Mouse (Mus musculus): ENCODE data around the gene Fbxw4.

DNA sequence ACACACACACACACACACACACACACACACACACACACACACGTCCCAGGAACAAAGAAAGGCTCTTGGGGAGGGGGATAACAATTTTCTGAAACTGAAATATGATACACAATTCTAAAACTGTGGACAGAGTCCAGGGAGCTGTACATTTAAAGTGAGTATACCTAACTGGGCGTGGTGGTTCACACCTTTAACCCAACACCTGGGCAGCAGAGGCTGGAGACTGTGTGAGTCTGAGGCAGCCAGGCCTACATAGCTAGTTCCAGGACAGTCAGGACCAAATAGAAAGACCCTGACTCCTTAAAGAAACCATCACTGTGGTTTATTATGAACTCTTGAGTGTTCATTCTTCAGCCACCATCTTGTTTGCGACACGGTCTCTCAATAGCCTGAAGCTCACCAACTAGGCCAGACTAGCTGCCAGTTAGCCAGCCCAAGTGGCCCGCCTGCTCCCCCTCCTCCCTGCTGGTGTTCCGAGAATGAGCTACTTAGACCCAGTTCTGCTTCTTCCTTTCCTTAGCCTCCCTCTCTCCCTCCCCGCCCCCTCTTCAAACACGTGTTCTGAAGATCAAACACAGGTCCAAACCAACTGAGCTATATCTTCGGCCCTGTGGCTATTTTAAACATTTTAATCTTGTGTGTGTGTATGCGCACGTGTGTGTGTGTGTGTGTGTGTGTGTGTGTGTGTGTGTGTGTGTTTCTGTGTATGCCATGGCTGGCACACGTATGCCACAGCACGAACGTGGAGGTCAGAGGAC lies 40.2 kb downstream of the Fbxw4 start:
- no peak for TF ChIP-seq GATA1 (IDR thresholded peaks at IDR 0.05; ENCODE audit: borderline replicate concordance, low read length)
- no peak for TF ChIP-seq POLR2AphosphoS5 (IDR thresholded peaks at IDR 0.05; ENCODE audit: insufficient replicate concordance, low read depth, low read length)
- no peak for TF ChIP-seq CTCF (IDR thresholded peaks at IDR 0.05; ENCODE audit: low read depth, low read length)
